Mouse (Mus musculus) lung, embryonic 14.5 days (tissue): ENCODE measurements around the gene Vmn1r197. TPM values are rescaled to one million over a fixed set of nuclear protein-coding genes. Genes with fewer than 3 reads are reported as not detected.
A peak's percentile ranks its signal among the peaks of the same experiment; 100 is the strongest.
"Not testable (repeated sequence)": the region's sequence is repeated elsewhere in the genome, so short reads cannot be mapped to it uniquely, and the experiment has no call there.

Experiments used
- ATAC-seq: fragments of 200-750 bp; cut with Nextera tagmentation; 2 replicates; pipeline ENCODE4 v1.8.0; 2017; ENCODE audit warnings: mild to moderate bottlenecking, moderate TSS enrichment, moderate library complexity; ENCODE audit not compliant: insufficient read depth
- DNase-seq: peaks from one replicate; pipeline ENCODE4 v3.0.0-alpha.2; 2015
- H3K27ac ChIP-seq: fragments of 300-500 bp; sonication (generic); 2 replicates; pipeline ENCODE4 v1.5.1; 2014; ENCODE audit warnings: low read depth, mild to moderate bottlenecking, moderate library complexity
- H3K27me3 ChIP-seq: fragments of 300-500 bp; sonication (generic); 2 replicates; pipeline ENCODE4 v1.6.1; 2014; ENCODE audit warnings: low read length, control low read depth; ENCODE audit not compliant: insufficient read depth
- H3K36me3 ChIP-seq: fragments of 300-500 bp; sonication (generic); 2 replicates; pipeline ENCODE4 v1.6.1; 2014; ENCODE audit warnings: control low read depth; ENCODE audit not compliant: insufficient read depth
- H3K4me1 ChIP-seq: fragments of 300-500 bp; sonication (generic); 2 replicates; pipeline ENCODE4 v1.6.1; 2014; ENCODE audit warnings: antibody characterized with exemption, control low read depth; ENCODE audit not compliant: insufficient read depth
- H3K4me2 ChIP-seq: fragments of 300-500 bp; sonication (generic); 2 replicates; pipeline ENCODE4 v1.6.1; 2014; ENCODE audit warnings: mild to moderate bottlenecking
- H3K4me3 ChIP-seq: fragments of 300-500 bp; sonication (generic); 2 replicates; pipeline ENCODE4 v1.5.1; 2014; ENCODE audit warnings: low read depth, low read length
- H3K9ac ChIP-seq: fragments of 300-500 bp; sonication (generic); 2 replicates; pipeline ENCODE4 v1.6.1; 2014
- H3K9me3 ChIP-seq: fragments of 300-500 bp; sonication (generic); 2 replicates; pipeline ENCODE4 v1.6.1; 2016; ENCODE audit warnings: low read depth, low read length, control low read depth
- CTCF ChIP-seq: IDR thresholded peaks from 2 replicates; pipeline ENCODE4 v1.5.1; 2016; ENCODE audit warnings: antibody characterized with exemption, low read depth
- WGBS: fragments of 180-500 bp; shearing (Covaris S2); extraction: QIAGEN DNeasy Blood & Tissue Kit; methylation state at CpG from one replicate; pipeline ENCODE4 v1.1.7; 2014; 5-methylcytosine and 5-hydroxymethylcytosine counted together
- polyA plus RNA-seq: library from polyadenylated mRNA; unstranded; fragments of >200 nt; fragmentation: Nextera tagmentation; extraction: Ambion mirVana; gene quantifications from 2 replicates; pipeline ENCODE4 v1.2.1, GENCODE M21; 2014

Vmn1r197 gene
- polyA plus RNA-seq: not detected in 2 replicates

GRCm38 (mm10) chr13:22324289-22324688, at the start of gene Vmn1r197:
Vmn1r197 (plus strand) TSS chr13:22324589.
- Histone ChIP-seq H3K27me3 (no peaks in the 10 kb centered on the region), H3K36me3 (no peaks in the 10 kb centered on the region), H3K27ac (no peak within 1 kb of the TSS), H3K9ac (no peak within 1 kb of the TSS), H3K4me1 (no peaks in the 10 kb centered on the region), H3K9me3 (no peaks in the 10 kb centered on the region), H3K4me3 (no peak within 1 kb of the TSS), H3K4me2 (no peak within 1 kb of the TSS)
- no peak for ATAC-seq
- no peak for DNase-seq
- TF ChIP-seq CTCF: no peak

GRCm38 (mm10) chr13:22284578-22284977, 39.8 kb upstream of the Vmn1r197 start:
- Histone ChIP-seq H3K4me2 (no peak overlapping the region), H3K4me1 (no peaks in the 10 kb centered on the region), H3K9ac (no peak overlapping the region), H3K4me3 (no peak overlapping the region), H3K36me3 (no peaks in the 10 kb centered on the region), H3K27ac (no peak overlapping the region), H3K27me3 (no peaks in the 10 kb centered on the region), H3K9me3 (no peaks in the 10 kb centered on the region)
- 0 out of 2 replicates have a peak, but pooled peaks have one; percentile 14 for TF ChIP-seq CTCF
- DNase-seq (peak; percentile 45), ATAC-seq (no peak)
- WGBS: 33% methylated on average over 2 of the region's 2 CpGs

- Histone ChIP-seq H3K9me3 (no peaks in the 10 kb centered on the region), H3K4me2 (no peak within 1 kb of the TSS), H3K27ac (no peak within 1 kb of the TSS), H3K4me1 (no peaks in the 10 kb centered on the region), H3K9ac (no peak within 1 kb of the TSS), H3K27me3 (no peaks in the 10 kb centered on the region), H3K36me3 (no peaks in the 10 kb centered on the region), H3K4me3 (no peak within 1 kb of the TSS)
- 58% methylated on average over 2 of the region's 2 CpGs for WGBS
- DNase-seq (no peak), ATAC-seq (no peak)
- no peak for TF ChIP-seq CTCF
These were observed 34.8 kb upstream of the Vmn1r197 start, which contains the start of gene Vmn1r196 for GRCm38 (mm10) chr13:22289620-22290019. Vmn1r196 (plus strand) TSS chr13:22289920.

GRCm38 (mm10) chr13:22308075-22308474, 16.3 kb upstream of the Vmn1r197 start:
- H3K4me3 ChIP-seq, H3K36me3 ChIP-seq, H3K9ac ChIP-seq, H3K4me1 ChIP-seq, H3K4me2 ChIP-seq, ATAC-seq, DNase-seq, H3K27ac ChIP-seq, H3K9me3 ChIP-seq, H3K27me3 ChIP-seq: not testable (repeated sequence)
- WGBS: 89% methylated on average over 5 of the region's 5 CpGs

GRCm38 (mm10) chr13:22315361-22315760, 9.0 kb upstream of the Vmn1r197 start:
- no peak overlapping the region for H3K9ac ChIP-seq
- TF ChIP-seq CTCF: no peak
- peak; percentile 8 for DNase-seq
- WGBS: 70% methylated on average over 2 of the region's 2 CpGs
- ATAC-seq: no peak
- H3K27ac ChIP-seq: no peak overlapping the region
- no peak overlapping the region for H3K4me2 ChIP-seq
- no peaks in the 10 kb centered on the region for H3K36me3 ChIP-seq
- no peaks in the 10 kb centered on the region for H3K27me3 ChIP-seq
- no peaks in the 10 kb centered on the region for H3K4me1 ChIP-seq
- no peaks in the 10 kb centered on the region for H3K9me3 ChIP-seq
- no peak overlapping the region for H3K4me3 ChIP-seq

- Histone ChIP-seq H3K9me3 (no peaks in the 10 kb centered on the region), H3K9ac (no peak overlapping the region), H3K27ac (no peak overlapping the region), H3K36me3 (no peaks in the 10 kb centered on the region), H3K4me2 (no peak overlapping the region), H3K27me3 (no peaks in the 10 kb centered on the region), H3K4me1 (no peaks in the 10 kb centered on the region), H3K4me3 (no peak overlapping the region)
- DNase-seq: no peak
- WGBS: 68% methylated on average over 2 of the region's 2 CpGs
- no peak for ATAC-seq
- TF ChIP-seq CTCF: no peak
These were observed 7.0 kb upstream of the Vmn1r197 start for GRCm38 (mm10) chr13:22317366-22317765.

- no peak overlapping the region for H3K9ac ChIP-seq
- no peaks in the 10 kb centered on the region for H3K27me3 ChIP-seq
- TF ChIP-seq CTCF: no peak
- ATAC-seq: no peak
- no peak overlapping the region for H3K4me3 ChIP-seq
- H3K27ac ChIP-seq: no peak overlapping the region
- H3K36me3 ChIP-seq: no peaks in the 10 kb centered on the region
- no peaks in the 10 kb centered on the region for H3K9me3 ChIP-seq
- no peaks in the 10 kb centered on the region for H3K4me1 ChIP-seq
- no peak overlapping the region for H3K4me2 ChIP-seq
- DNase-seq: no peak
These were observed 4.3 kb upstream of the Vmn1r197 start for GRCm38 (mm10) chr13:22320091-22320490.

GRCm38 (mm10) chr13:22333269-22333668, 8.9 kb downstream of the Vmn1r197 start:
- no peaks in the 10 kb centered on the region for H3K36me3 ChIP-seq
- 64% methylated on average over 2 of the region's 2 CpGs for WGBS
- no peaks in the 10 kb centered on the region for H3K27me3 ChIP-seq
- H3K9ac ChIP-seq: no peak overlapping the region
- no peaks in the 10 kb centered on the region for H3K4me1 ChIP-seq
- ATAC-seq (no peak), DNase-seq (no peak)
- H3K4me3 ChIP-seq: no peak overlapping the region
- H3K4me2 ChIP-seq: no peak overlapping the region
- H3K9me3 ChIP-seq: no peaks in the 10 kb centered on the region
- TF ChIP-seq CTCF: no peak
- no peak overlapping the region for H3K27ac ChIP-seq
